Mouse (Mus musculus): ENCODE results near the gene Rad51. TPM values are rescaled to one million over a fixed set of nuclear protein-coding genes. Genes with fewer than 3 reads are reported as not detected.
A peak's percentile ranks its signal among the peaks of the same experiment; 100 is the strongest.

Rad51 gene
- total and polyA plus RNA-seq, 2 experiments from 2014 or later: 8.1 to 10.9 TPM

GRCm38 (mm10) chr2:119156081-119156680, 43.6 kb downstream of the Rad51 start:
- TF ChIP-seq CTCF (IDR thresholded peaks at IDR 0.05; ENCODE audit: low read depth) (no peak), EP300 (IDR thresholded peaks at IDR 0.05; ENCODE audit: low read depth) (no peak)
- DNase-seq (ENCODE audit: low spot score) (no peak), ATAC-seq (ENCODE audit: insufficient read depth, low read depth) (peak; percentile 27; the same call in 1 of the 2 replicates)
- H3K36me3 ChIP-seq (replicated peaks; ENCODE audit: control insufficient read depth, insufficient read depth, low read length): peaks cover 31% of the 10 kb centered on the region
- H3K9me3 ChIP-seq (replicated peaks; ENCODE audit: control insufficient read depth, low read length): no peaks in the 10 kb centered on the region
- peaks cover 11% of the 10 kb centered on the region for H3K4me1 ChIP-seq (ENCODE audit: control insufficient read depth, insufficient read depth)
- H3K4me3 ChIP-seq (ENCODE audit: low read depth, low read length): peak overlapping the region; percentile 98
- H3K9ac ChIP-seq (replicated peaks; ENCODE audit: low read depth, low read length): peak overlapping the region; percentile 96
- peak overlapping the region; percentile 77 for H3K27ac ChIP-seq (ENCODE audit: low read depth)
- WGBS: 3% methylated on average over 34 of the region's 34 CpGs
- no peaks in the 10 kb centered on the region for H3K27me3 ChIP-seq (ENCODE audit: control insufficient read depth, insufficient read depth, low read length)
- H3K4me2 ChIP-seq (ENCODE audit: low read depth, low read length): peak overlapping the region; percentile 95

GRCm38 (mm10) chr2:119156681-119157572, 44.3 kb downstream of the Rad51 start, which contains the start of gene Rmdn3:
TSS of gene Rmdn3 (minus strand) at chr2:119157034.
- Histone ChIP-seq H3K4me3 (ENCODE audit: low read depth, low read length) (peak within 1 kb of the TSS; percentile 98), H3K27ac (ENCODE audit: low read depth) (peak within 1 kb of the TSS; percentile 77), H3K36me3 (replicated peaks; ENCODE audit: control insufficient read depth, insufficient read depth, low read length) (peaks cover 24% of the 10 kb centered on the region), H3K9me3 (replicated peaks; ENCODE audit: control insufficient read depth, low read length) (no peaks in the 10 kb centered on the region), H3K4me1 (ENCODE audit: control insufficient read depth, insufficient read depth) (peaks cover 17% of the 10 kb centered on the region), H3K27me3 (ENCODE audit: control insufficient read depth, insufficient read depth, low read length) (no peaks in the 10 kb centered on the region), H3K4me2 (ENCODE audit: low read depth, low read length) (peak within 1 kb of the TSS; percentile 95), H3K9ac (replicated peaks; ENCODE audit: low read depth, low read length) (peak within 1 kb of the TSS; percentile 96)
- peak; percentile 90 for DNase-seq (ENCODE audit: low spot score)
- 2% methylated on average over 51 of the region's 57 CpGs for WGBS
- peak; percentile 90 for ATAC-seq (ENCODE audit: insufficient read depth, low read depth)
- TF ChIP-seq CTCF (IDR thresholded peaks at IDR 0.05; ENCODE audit: low read depth) (no peak), EP300 (IDR thresholded peaks at IDR 0.05; ENCODE audit: low read depth) (no peak)

- ATAC-seq (ENCODE audit: insufficient read depth, low read depth) (no peak), DNase-seq (ENCODE audit: low spot score) (no peak)
- H3K4me1 ChIP-seq (ENCODE audit: control insufficient read depth, insufficient read depth): peaks cover 17% of the 10 kb centered on the region
- no peak overlapping the region for H3K27ac ChIP-seq (ENCODE audit: low read depth)
- no peaks in the 10 kb centered on the region for H3K9me3 ChIP-seq (replicated peaks; ENCODE audit: control insufficient read depth, low read length)
- H3K4me2 ChIP-seq (ENCODE audit: low read depth, low read length): no peak overlapping the region
- no peaks in the 10 kb centered on the region for H3K27me3 ChIP-seq (ENCODE audit: control insufficient read depth, insufficient read depth, low read length)
- H3K9ac ChIP-seq (replicated peaks; ENCODE audit: low read depth, low read length): no peak overlapping the region
- peaks cover 15% of the 10 kb centered on the region for H3K36me3 ChIP-seq (replicated peaks; ENCODE audit: control insufficient read depth, insufficient read depth, low read length)
- H3K4me3 ChIP-seq (ENCODE audit: low read depth, low read length): no peak overlapping the region
- TF ChIP-seq CTCF (IDR thresholded peaks at IDR 0.05; ENCODE audit: low read depth) (no peak), EP300 (IDR thresholded peaks at IDR 0.05; ENCODE audit: low read depth) (no peak)
Measured at GRCm38 (mm10) chr2:119157836-119158235, 45.2 kb downstream of the Rad51 start.

- ATAC-seq (ENCODE audit: insufficient read depth, low read depth) (peak; percentile 37; the same call in 1 of the 2 replicates), DNase-seq (ENCODE audit: low spot score) (peak; percentile 39)
- Histone ChIP-seq H3K4me2 (ENCODE audit: low read depth, low read length) (no peak overlapping the region), H3K4me3 (ENCODE audit: low read depth, low read length) (no peak overlapping the region), H3K9ac (replicated peaks; ENCODE audit: low read depth, low read length) (no peak overlapping the region; the same call in 1 of the 2 replicates), H3K27me3 (ENCODE audit: control insufficient read depth, insufficient read depth, low read length) (0 out of 2 replicates have a peak, but pooled peaks cover 9% of the 10 kb centered on the region), H3K36me3 (replicated peaks; ENCODE audit: control insufficient read depth, insufficient read depth, low read length) (no peaks in the 10 kb centered on the region), H3K4me1 (ENCODE audit: control insufficient read depth, insufficient read depth) (peaks cover 9% of the 10 kb centered on the region; the same call in 1 of the 2 replicates), H3K27ac (ENCODE audit: low read depth) (peak overlapping the region; percentile 70), H3K9me3 (replicated peaks; ENCODE audit: control insufficient read depth, low read length) (no peaks in the 10 kb centered on the region)
- TF ChIP-seq CTCF (IDR thresholded peaks at IDR 0.05; ENCODE audit: low read depth) (no peak), EP300 (IDR thresholded peaks at IDR 0.05; ENCODE audit: low read depth) (no peak)
- 4% methylated on average over 2 of the region's 2 CpGs for WGBS
Measured at GRCm38 (mm10) chr2:119161247-119161646, 48.7 kb downstream of the Rad51 start.

GRCm38 (mm10) chr2:119163135-119163534, 50.5 kb downstream of the Rad51 start:
- WGBS: 57% methylated on average over 3 of the region's 3 CpGs
- no peaks in the 10 kb centered on the region for H3K9me3 ChIP-seq (replicated peaks; ENCODE audit: control insufficient read depth, low read length)
- no peak for TF ChIP-seq CTCF (IDR thresholded peaks at IDR 0.05; ENCODE audit: low read depth)
- no peak for TF ChIP-seq EP300 (IDR thresholded peaks at IDR 0.05; ENCODE audit: low read depth)

More at GRCm38 (mm10) chr2:119163135-119163534, 50.5 kb downstream of the Rad51 start:
- DNase-seq (ENCODE audit: low spot score) (no peak), ATAC-seq (ENCODE audit: insufficient read depth, low read depth) (no peak)
- Histone ChIP-seq H3K27me3 (ENCODE audit: control insufficient read depth, insufficient read depth, low read length) (peaks cover 9% of the 10 kb centered on the region; the same call in 1 of the 2 replicates), H3K4me3 (ENCODE audit: low read depth, low read length) (no peak overlapping the region), H3K27ac (ENCODE audit: low read depth) (no peak overlapping the region), H3K4me1 (ENCODE audit: control insufficient read depth, insufficient read depth) (peaks cover 14% of the 10 kb centered on the region), H3K9ac (replicated peaks; ENCODE audit: low read depth, low read length) (no peak overlapping the region), H3K4me2 (ENCODE audit: low read depth, low read length) (no peak overlapping the region), H3K36me3 (replicated peaks; ENCODE audit: control insufficient read depth, insufficient read depth, low read length) (no peaks in the 10 kb centered on the region)
